Mouse (Mus musculus) cerebral cortex, adult 2 months (tissue): ENCODE data around the gene Slc4a1.

Source experiments
- WGBS: fragments of 180-500 bp; shearing (Covaris S2); methylation state at CpG from one replicate; pipeline ENCODE4 v1.1.7; 2018; 5-methylcytosine and 5-hydroxymethylcytosine counted together

The Slc4a1 gene

GRCm38 (mm10) chr11:102320686-102321005 is 45.4 kb downstream of the Slc4a1 start:
- under 1% methylated on average over 10 of the region's 10 CpGs for WGBS

GRCm38 (mm10) chr11:102319941-102320685 is 45.9 kb downstream of the Slc4a1 start:
- under 1% methylated on average over 38 of the region's 38 CpGs for WGBS

- under 1% methylated on average over 25 of the region's 25 CpGs for WGBS
These were observed 46.6 kb downstream of the Slc4a1 start, which contains the start of gene Ubtf for GRCm38 (mm10) chr11:102319410-102319792. TSS of gene Ubtf (minus strand) at chr11:102319742.

GRCm38 (mm10) chr11:102318576-102319409 is 47.2 kb downstream of the Slc4a1 start:
- under 1% methylated on average over 84 of the region's 84 CpGs for WGBS

- under 1% methylated on average over 67 of the region's 77 CpGs for WGBS
These were observed 48.0 kb downstream of the Slc4a1 start for GRCm38 (mm10) chr11:102317901-102318575.

- WGBS = 1% methylated on average over 84 of the region's 87 CpGs
These were observed 48.6 kb downstream of the Slc4a1 start for GRCm38 (mm10) chr11:102317298-102317900.

GRCm38 (mm10) chr11:102316572-102317297 is 49.3 kb downstream of the Slc4a1 start:
- WGBS = 1% methylated on average over 71 of the region's 80 CpGs

GRCm38 (mm10) chr11:102315690-102316571 is 50.1 kb downstream of the Slc4a1 start:
- 12% methylated on average over 14 of the region's 14 CpGs for WGBS

GRCm38 (mm10) chr11:102314321-102314720 is 51.7 kb downstream of the Slc4a1 start:
- 86% methylated on average over 12 of the region's 12 CpGs for WGBS

GRCm38 (mm10) chr11:102312586-102312985 is 53.4 kb downstream of the Slc4a1 start:
- 84% methylated on average over 6 of the region's 6 CpGs for WGBS

GRCm38 (mm10) chr11:102311966-102312365 is 54.0 kb downstream of the Slc4a1 start:
- 85% methylated on average over 4 of the region's 4 CpGs for WGBS

- WGBS = 56% methylated on average over 38 of the region's 38 CpGs
These were observed 55.0 kb downstream of the Slc4a1 start for GRCm38 (mm10) chr11:102310768-102311695.

GRCm38 (mm10) chr11:102309821-102310617 is 56.0 kb downstream of the Slc4a1 start:
- 74% methylated on average over 22 of the region's 22 CpGs for WGBS

- under 1% methylated on average over 27 of the region's 27 CpGs for WGBS
These were observed 57.0 kb downstream of the Slc4a1 start for GRCm38 (mm10) chr11:102308979-102309378.

GRCm38 (mm10) chr11:102308104-102308503 is 57.9 kb downstream of the Slc4a1 start:
- 76% methylated on average over 9 of the region's 9 CpGs for WGBS

- WGBS = 54% methylated on average over 3 of the region's 3 CpGs
These were observed 60.6 kb downstream of the Slc4a1 start for GRCm38 (mm10) chr11:102305359-102305758.

GRCm38 (mm10) chr11:102304141-102304540 is 61.9 kb downstream of the Slc4a1 start:
- 57% methylated on average over 2 of the region's 2 CpGs for WGBS

GRCm38 (mm10) chr11:102299839-102300238 is 66.2 kb downstream of the Slc4a1 start:
- 9% methylated on average over 1 of the region's 1 CpGs for WGBS
